Mouse (Mus musculus): ENCODE measurements around the gene Vamp3. TPM values are rescaled to one million over a fixed set of nuclear protein-coding genes. Genes with fewer than 3 reads are reported as not detected.
"Not testable (repeated sequence)": the region's sequence is repeated elsewhere in the genome, so short reads cannot be mapped to it uniquely, and the experiment has no call there.

Vamp3 gene
- polyA plus RNA-seq, 1 experiment from 2014 or later = 92.2 TPM

DNA sequence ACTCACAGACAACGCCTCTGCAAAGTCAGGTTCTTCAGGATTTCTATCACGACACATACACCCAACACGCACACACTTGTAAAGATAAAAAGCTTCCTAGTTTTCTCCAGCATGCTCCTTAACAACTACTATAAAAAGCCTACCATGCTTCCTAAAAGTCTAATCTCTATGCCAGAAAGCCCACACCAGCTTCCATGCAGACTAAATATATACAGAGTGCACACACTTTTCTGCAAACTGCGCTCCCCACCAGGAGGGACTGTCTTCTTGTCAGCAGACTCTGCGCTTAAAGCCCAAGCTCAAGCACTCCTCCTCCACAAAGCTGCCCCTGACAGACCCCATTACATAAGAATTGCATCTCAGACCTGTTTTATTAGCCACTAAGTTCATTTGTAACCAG lies 16.3 kb downstream of the Vamp3 start:
- Histone ChIP-seq H3K36me3 (ENCODE audit: insufficient read depth, low read length) (0 out of 2 replicates have a peak, but pooled peaks cover 3% of the 10 kb centered on the region), H3K27ac (no peak overlapping the region), H3K9me3 (replicated peaks; ENCODE audit: low read length) (no peaks in the 10 kb centered on the region), H3K4me1 (replicated peaks; ENCODE audit: insufficient read depth, low read length) (peaks cover 9% of the 10 kb centered on the region), H3K9ac (ENCODE audit: low read depth, low read length) (no peak overlapping the region), H3K4me3 (replicated peaks; ENCODE audit: low read depth, low read length) (no peak overlapping the region), H3K4me2 (ENCODE audit: low read length) (no peak overlapping the region), H3K27me3 (ENCODE audit: insufficient read depth, low read length) (no peaks in the 10 kb centered on the region)
- 82% methylated on average over 5 of the region's 5 CpGs for WGBS
- no peak for DNase-seq (ENCODE audit: low spot score)
- ATAC-seq (replicated peaks; ENCODE audit: low FRiP score, low read depth) = no peak
- TF ChIP-seq CTCF (IDR thresholded peaks at IDR 0.05; ENCODE audit: low read depth) = no peak

DNA sequence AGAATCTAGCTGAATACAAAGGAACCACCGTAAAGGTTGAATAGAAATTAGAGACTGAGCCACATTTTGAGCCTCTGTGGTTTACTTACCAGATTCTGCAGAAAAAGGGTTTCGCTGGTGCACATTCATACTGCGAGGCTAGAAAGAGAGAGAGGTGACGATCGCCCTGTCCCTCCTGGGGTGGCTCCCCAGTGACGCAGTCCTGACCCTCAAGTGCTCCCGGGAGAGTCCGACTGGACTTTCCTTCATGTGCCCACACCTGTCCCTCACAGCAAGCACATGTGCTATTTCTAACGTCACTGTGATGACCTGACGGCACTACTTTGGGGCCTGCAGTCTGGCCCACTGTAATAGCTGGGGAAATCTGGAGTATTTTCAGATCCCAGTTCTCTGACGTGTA lies 20.0 kb downstream of the Vamp3 start:
- H3K4me3 ChIP-seq (replicated peaks; ENCODE audit: low read depth, low read length) = no peak overlapping the region
- no peak overlapping the region for H3K4me2 ChIP-seq (ENCODE audit: low read length)
- no peaks in the 10 kb centered on the region for H3K9me3 ChIP-seq (replicated peaks; ENCODE audit: low read length)
- no peak overlapping the region for H3K9ac ChIP-seq (ENCODE audit: low read depth, low read length)
- WGBS = 93% methylated on average over 11 of the region's 11 CpGs
- 0 out of 2 replicates have a peak, but pooled peaks cover 3% of the 10 kb centered on the region for H3K36me3 ChIP-seq (ENCODE audit: insufficient read depth, low read length)
- no peaks in the 10 kb centered on the region for H3K4me1 ChIP-seq (replicated peaks; ENCODE audit: insufficient read depth, low read length)
- no peak for DNase-seq (ENCODE audit: low spot score)
- ATAC-seq (replicated peaks; ENCODE audit: low FRiP score, low read depth) = no peak
- no peaks in the 10 kb centered on the region for H3K27me3 ChIP-seq (ENCODE audit: insufficient read depth, low read length)
- H3K27ac ChIP-seq = no peak overlapping the region
- TF ChIP-seq CTCF (IDR thresholded peaks at IDR 0.05; ENCODE audit: low read depth) = no peak

DNA sequence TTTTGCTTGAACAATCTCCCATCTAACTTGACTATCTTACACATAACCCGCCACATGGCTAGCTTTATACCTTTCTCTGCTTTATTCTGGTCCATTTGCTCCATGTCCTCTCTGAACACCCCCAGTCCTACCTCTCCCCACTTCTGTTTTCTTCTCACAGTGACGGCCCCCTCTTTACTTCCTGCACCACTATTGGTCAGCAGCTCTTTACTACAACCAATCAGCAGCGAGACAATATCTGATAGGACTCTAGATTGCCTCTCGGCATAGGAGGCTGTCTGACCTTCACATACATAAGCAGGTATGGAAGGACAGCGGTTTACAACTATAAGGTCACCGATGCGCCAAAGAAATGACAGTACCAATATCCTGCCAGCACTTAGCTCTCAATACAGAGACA lies 21.2 kb downstream of the Vamp3 start:
- Histone ChIP-seq H3K4me2 (ENCODE audit: low read length) (no peak overlapping the region), H3K9ac (ENCODE audit: low read depth, low read length) (no peak overlapping the region), H3K36me3 (ENCODE audit: insufficient read depth, low read length) (0 out of 2 replicates have a peak, but pooled peaks cover 3% of the 10 kb centered on the region), H3K4me3 (replicated peaks; ENCODE audit: low read depth, low read length) (no peak overlapping the region), H3K4me1 (replicated peaks; ENCODE audit: insufficient read depth, low read length) (no peaks in the 10 kb centered on the region), H3K27ac (no peak overlapping the region), H3K9me3 (replicated peaks; ENCODE audit: low read length) (no peaks in the 10 kb centered on the region), H3K27me3 (ENCODE audit: insufficient read depth, low read length) (no peaks in the 10 kb centered on the region)
- ATAC-seq (replicated peaks; ENCODE audit: low FRiP score, low read depth) (no peak), DNase-seq (ENCODE audit: low spot score) (no peak)
- no peak for TF ChIP-seq CTCF (IDR thresholded peaks at IDR 0.05; ENCODE audit: low read depth)
- 89% methylated on average over 7 of the region's 7 CpGs for WGBS

DNA sequence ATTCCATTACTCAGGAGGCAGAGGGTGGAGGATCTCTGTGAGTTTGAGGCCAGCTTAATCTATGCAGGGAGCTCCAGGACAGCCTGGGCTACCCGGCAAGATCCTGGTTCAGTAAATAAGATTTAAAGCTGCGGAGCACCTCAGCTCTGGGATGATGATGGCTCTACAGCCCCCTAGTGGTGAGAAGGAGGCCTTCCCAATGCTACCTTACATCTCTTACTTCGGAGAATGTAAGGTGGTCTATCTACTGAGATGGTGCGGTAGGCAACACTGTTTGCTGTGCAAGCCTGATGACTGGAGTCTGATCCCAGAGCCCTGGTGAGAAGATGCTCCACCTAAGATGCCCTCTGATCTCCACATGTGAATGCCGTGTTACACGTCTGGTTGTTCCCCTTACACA lies 30.8 kb downstream of the Vamp3 start:
- TF ChIP-seq CTCF (IDR thresholded peaks at IDR 0.05; ENCODE audit: low read depth) = peak; percentile 87
- H3K36me3 ChIP-seq (ENCODE audit: insufficient read depth, low read length) = 0 out of 2 replicates have a peak, but pooled peaks cover 3% of the 10 kb centered on the region
- H3K9me3 ChIP-seq (replicated peaks; ENCODE audit: low read length) = no peaks in the 10 kb centered on the region
- H3K4me3 ChIP-seq (replicated peaks; ENCODE audit: low read depth, low read length) = no peak overlapping the region
- H3K27ac ChIP-seq = no peak overlapping the region
- H3K27me3 ChIP-seq (ENCODE audit: insufficient read depth, low read length) = no peaks in the 10 kb centered on the region
- ATAC-seq (replicated peaks; ENCODE audit: low FRiP score, low read depth) = no peak
- DNase-seq (ENCODE audit: low spot score) = peak; percentile 74
- WGBS = 46% methylated on average over 6 of the region's 6 CpGs
- no peak overlapping the region for H3K9ac ChIP-seq (ENCODE audit: low read depth, low read length)
- H3K4me2 ChIP-seq (ENCODE audit: low read length) = no peak overlapping the region
- H3K4me1 ChIP-seq (replicated peaks; ENCODE audit: insufficient read depth, low read length) = no peaks in the 10 kb centered on the region

DNA sequence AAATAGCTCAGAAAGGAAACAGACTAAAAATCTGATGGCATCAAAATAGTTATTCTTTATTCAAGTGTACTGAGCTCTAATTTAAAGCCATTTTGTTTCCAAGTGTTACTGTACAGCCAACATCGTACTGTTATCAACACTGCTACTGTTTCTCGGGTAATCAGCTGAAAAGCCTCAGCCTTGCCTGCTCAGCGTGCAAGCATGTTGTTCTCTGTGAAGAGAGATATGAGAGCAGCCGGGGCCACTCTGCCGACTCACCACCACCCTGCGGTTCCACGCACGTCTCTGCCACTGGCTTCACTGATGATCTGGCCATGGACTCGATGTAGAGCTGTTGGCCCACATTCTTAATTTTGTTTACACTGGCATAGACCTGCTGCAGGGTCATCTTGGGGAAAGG lies 33.6 kb downstream of the Vamp3 start:
- 80% methylated on average over 9 of the region's 9 CpGs for WGBS
- H3K27ac ChIP-seq = no peak overlapping the region
- TF ChIP-seq CTCF (IDR thresholded peaks at IDR 0.05; ENCODE audit: low read depth) = no peak
- H3K4me2 ChIP-seq (ENCODE audit: low read length) = no peak overlapping the region
- H3K36me3 ChIP-seq (ENCODE audit: insufficient read depth, low read length) = 0 out of 2 replicates have a peak, but pooled peaks cover 3% of the 10 kb centered on the region
- no peak overlapping the region for H3K9ac ChIP-seq (ENCODE audit: low read depth, low read length)
- H3K4me1 ChIP-seq (replicated peaks; ENCODE audit: insufficient read depth, low read length) = no peaks in the 10 kb centered on the region
- H3K9me3 ChIP-seq (replicated peaks; ENCODE audit: low read length) = no peaks in the 10 kb centered on the region
- no peak for ATAC-seq (replicated peaks; ENCODE audit: low FRiP score, low read depth)
- no peak overlapping the region for H3K4me3 ChIP-seq (replicated peaks; ENCODE audit: low read depth, low read length)
- H3K27me3 ChIP-seq (ENCODE audit: insufficient read depth, low read length) = no peaks in the 10 kb centered on the region
- no peak for DNase-seq (ENCODE audit: low spot score)

DNA sequence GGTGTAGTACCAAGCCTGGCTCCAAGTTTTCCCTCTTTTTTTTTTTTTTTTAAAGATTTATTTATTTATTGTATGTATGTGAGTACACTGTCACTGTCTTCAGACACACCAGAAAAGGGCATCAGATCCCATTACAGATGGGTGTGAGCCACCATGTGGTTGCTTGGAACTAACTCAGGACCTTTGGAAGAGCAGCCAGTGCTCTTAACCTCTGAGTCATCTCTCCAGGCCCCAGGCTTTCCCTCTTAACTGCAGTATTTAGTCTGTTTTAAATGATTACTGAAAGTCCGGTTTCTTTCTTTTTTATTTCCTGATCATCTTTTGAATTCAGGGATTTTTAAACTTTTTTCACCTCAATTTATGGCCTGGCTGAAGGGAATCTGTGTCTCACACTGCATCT lies 40.4 kb downstream of the Vamp3 start:
- not testable (repeated sequence) for H3K27ac ChIP-seq; H3K27me3 ChIP-seq (ENCODE audit: insufficient read depth, low read length); ATAC-seq (replicated peaks; ENCODE audit: low FRiP score, low read depth); H3K4me1 ChIP-seq (replicated peaks; ENCODE audit: insufficient read depth, low read length); H3K9ac ChIP-seq (ENCODE audit: low read depth, low read length); H3K4me3 ChIP-seq (replicated peaks; ENCODE audit: low read depth, low read length); H3K4me2 ChIP-seq (ENCODE audit: low read length); DNase-seq (ENCODE audit: low spot score); H3K9me3 ChIP-seq (replicated peaks; ENCODE audit: low read length)
- H3K36me3 ChIP-seq (ENCODE audit: insufficient read depth, low read length) = peaks cover 11% of the 10 kb centered on the region
- 92% methylated on average over 1 of the region's 1 CpGs for WGBS

DNA sequence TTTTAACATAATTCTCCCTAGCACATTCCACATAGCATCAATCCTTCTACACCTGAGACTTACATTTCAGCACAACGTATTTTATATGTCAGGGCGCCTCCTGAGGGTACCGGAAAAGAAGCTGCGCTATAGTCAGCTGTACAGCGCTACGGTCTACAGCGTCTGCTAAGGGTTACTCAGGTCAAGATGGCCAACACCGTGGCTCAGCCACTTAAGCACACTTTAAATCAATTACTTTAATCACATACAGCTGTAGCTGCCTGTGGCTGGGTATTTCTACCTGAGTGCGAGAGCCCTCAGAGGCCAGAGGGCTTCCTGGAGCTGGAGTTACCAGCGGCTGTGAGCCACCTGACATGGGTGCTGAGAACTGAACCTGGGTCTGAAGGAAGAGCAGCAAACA lies 41.8 kb downstream of the Vamp3 start:
- H3K9me3 ChIP-seq (replicated peaks; ENCODE audit: low read length) = no peaks in the 10 kb centered on the region
- no peaks in the 10 kb centered on the region for H3K27me3 ChIP-seq (ENCODE audit: insufficient read depth, low read length)
- 69% methylated on average over 10 of the region's 10 CpGs for WGBS
- peaks cover 11% of the 10 kb centered on the region for H3K36me3 ChIP-seq (ENCODE audit: insufficient read depth, low read length)
- TF ChIP-seq CTCF (IDR thresholded peaks at IDR 0.05; ENCODE audit: low read depth) = no peak
- no peaks in the 10 kb centered on the region for H3K4me1 ChIP-seq (replicated peaks; ENCODE audit: insufficient read depth, low read length)
- no peak overlapping the region for H3K4me3 ChIP-seq (replicated peaks; ENCODE audit: low read depth, low read length)
- DNase-seq (ENCODE audit: low spot score) (no peak), ATAC-seq (replicated peaks; ENCODE audit: low FRiP score, low read depth) (no peak)
- no peak overlapping the region for H3K9ac ChIP-seq (ENCODE audit: low read depth, low read length)
- H3K27ac ChIP-seq = no peak overlapping the region
- H3K4me2 ChIP-seq (ENCODE audit: low read length) = no peak overlapping the region

Measured in kidney, postnatal 0 days (tissue).